Mouse (Mus musculus) heart, embryonic 12.5 days (tissue): ENCODE measurements around the gene Zfp953. TPM values are rescaled to one million over a fixed set of nuclear protein-coding genes. Genes with fewer than 3 reads are reported as not detected.
A peak's percentile ranks its signal among the peaks of the same experiment; 100 is the strongest.
"Not testable (repeated sequence)": the region's sequence is repeated elsewhere in the genome, so short reads cannot be mapped to it uniquely, and the experiment has no call there.

ENCODE experiments used
- ATAC-seq: fragments of 200-750 bp; cut with Nextera tagmentation; 2 replicates; pipeline ENCODE4 v1.8.0; 2017; ENCODE audit warnings: moderate TSS enrichment, moderate library complexity; ENCODE audit not compliant: insufficient number of reproducible peaks, low FRiP score
- H3K27ac ChIP-seq: fragments of 300-500 bp; sonication (generic); 2 replicates; pipeline ENCODE4 v1.5.1; 2016; ENCODE audit warnings: mild to moderate bottlenecking, moderate library complexity; ENCODE audit not compliant: poor library complexity, severe bottlenecking
- H3K27me3 ChIP-seq: fragments of 300-500 bp; sonication (generic); replicated peaks from 2 replicates; pipeline ENCODE4 v1.6.1; 2016; ENCODE audit warnings: mild to moderate bottlenecking, moderate library complexity
- H3K36me3 ChIP-seq: fragments of 300-500 bp; sonication (generic); 2 replicates; pipeline ENCODE4 v1.6.1; 2016; ENCODE audit warnings: mild to moderate bottlenecking, moderate library complexity
- H3K4me1 ChIP-seq: fragments of 300-500 bp; sonication (generic); replicated peaks from 2 replicates; pipeline ENCODE4 v1.6.1; 2016; ENCODE audit warnings: mild to moderate bottlenecking
- H3K4me2 ChIP-seq: fragments of 300-500 bp; sonication (generic); 2 replicates; pipeline ENCODE4 v1.6.1; 2016; ENCODE audit warnings: mild to moderate bottlenecking, moderate library complexity
- H3K4me3 ChIP-seq: fragments of 300-500 bp; sonication (generic); 2 replicates; pipeline ENCODE4 v1.5.1; 2016; ENCODE audit warnings: mild to moderate bottlenecking
- H3K9ac ChIP-seq: fragments of 300-500 bp; sonication (generic); 2 replicates; pipeline ENCODE4 v1.6.1; 2016; ENCODE audit warnings: mild to moderate bottlenecking, moderate library complexity
- H3K9me3 ChIP-seq: fragments of 300-500 bp; sonication (generic); replicated peaks from 2 replicates; pipeline ENCODE4 v1.6.1; 2016; ENCODE audit warnings: mild to moderate bottlenecking, moderate library complexity
- WGBS: fragments of 180-500 bp; shearing (Covaris S2); methylation state at CpG from one replicate; pipeline ENCODE4 v1.1.7; 2016; 5-methylcytosine and 5-hydroxymethylcytosine counted together
- polyA plus RNA-seq: library from polyadenylated mRNA; unstranded; fragments of >200 nt; fragmentation: Nextera tagmentation; extraction: Ambion mirVana; gene quantifications from 2 replicates; pipeline ENCODE4 v1.2.1, GENCODE M21; 2016

The Zfp953 gene
- 0.80 and 0.93 TPM in 2 replicates for polyA plus RNA-seq

- H3K4me2 ChIP-seq: peak within 1 kb of the TSS; percentile 77
- no peaks in the 10 kb centered on the region for H3K4me1 ChIP-seq
- H3K9me3 ChIP-seq: no peaks in the 10 kb centered on the region
- peak within 1 kb of the TSS; percentile 85 for H3K9ac ChIP-seq
- H3K4me3 ChIP-seq: peak within 1 kb of the TSS; percentile 90
- WGBS: 0% methylated on average over 15 of the region's 15 CpGs
- no peaks in the 10 kb centered on the region for H3K36me3 ChIP-seq
- peak within 1 kb of the TSS; percentile 78 for H3K27ac ChIP-seq
- no peaks in the 10 kb centered on the region for H3K27me3 ChIP-seq
- peak; percentile 92 for ATAC-seq
Measured at GRCm38 (mm10) chr13:67360131-67360744, at the start of gene Zfp953, which contains the start of gene Gm28044. Gene Zfp953, minus strand, starts transcription at chr13:67360605. Gene Gm28044, minus strand, starts transcription at chr13:67360536.

GRCm38 (mm10) chr13:67399183-67399903, 38.9 kb upstream of the Zfp953 start, which contains the start of gene Zfp429:
Gene Zfp429, minus strand, starts transcription at chr13:67399819.
- Histone ChIP-seq H3K9ac (peak within 1 kb of the TSS; percentile 74), H3K4me3 (peak within 1 kb of the TSS; percentile 85), H3K27ac (peak within 1 kb of the TSS; percentile 57), H3K4me2 (peak within 1 kb of the TSS; percentile 71), H3K36me3 (peaks cover 10% of the 10 kb centered on the region; the same call in 1 of the 2 replicates)
- H3K9me3 ChIP-seq, H3K27me3 ChIP-seq, H3K4me1 ChIP-seq: not testable (repeated sequence)
- 3% methylated on average over 15 of the region's 16 CpGs for WGBS
- peak; percentile 93 for ATAC-seq

GRCm38 (mm10) chr13:67376255-67376654, 15.8 kb upstream of the Zfp953 start:
- WGBS: 75% methylated on average over 3 of the region's 3 CpGs
- not testable (repeated sequence) for ATAC-seq

DNA sequence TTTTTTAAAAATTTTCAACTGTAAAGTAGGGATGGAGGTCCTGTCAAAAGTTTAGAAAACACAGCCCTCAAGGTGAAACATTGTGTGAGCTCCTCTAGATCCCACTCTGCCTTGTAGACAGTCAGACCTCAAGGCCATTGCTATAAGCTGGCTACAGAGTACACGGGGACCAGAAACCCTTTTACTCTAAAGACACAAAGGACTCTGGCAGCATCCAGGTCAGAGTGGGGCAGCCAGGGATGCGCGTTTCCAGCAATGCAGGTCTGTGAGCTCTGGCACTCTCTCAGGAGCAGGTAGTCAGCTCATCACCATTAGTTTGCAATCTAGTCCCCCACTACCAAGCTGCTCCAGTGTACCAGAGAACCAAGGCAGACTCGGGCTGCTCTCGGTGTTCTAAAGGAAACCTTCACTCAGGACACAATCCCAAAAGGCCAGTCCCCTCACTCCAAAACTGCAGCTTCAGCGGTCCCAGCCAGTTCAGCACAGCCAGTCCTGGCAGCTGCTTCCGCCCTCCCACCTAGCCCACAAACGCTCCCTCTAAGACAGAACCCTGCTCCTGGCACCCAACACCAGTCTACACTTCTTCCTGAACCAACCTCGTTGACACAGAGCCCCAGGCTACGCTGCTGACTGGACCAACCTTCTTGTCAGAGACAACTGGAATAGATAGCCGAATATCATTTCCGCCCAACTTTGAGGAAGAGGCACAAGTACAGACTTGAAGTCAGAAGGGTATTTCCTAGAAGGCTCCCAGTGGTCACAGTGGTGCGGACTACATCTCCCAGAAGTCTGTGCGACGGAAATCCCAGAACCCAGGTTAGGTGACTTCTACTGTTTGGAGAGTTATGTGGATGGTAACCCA, 14.9 kb upstream of the Zfp953 start, which contains the start of the genes Gm28041 and Zfp456:
Gene Gm28041, minus strand, starts transcription at position 684 of the 862 bp plus-strand sequence.
Gene Zfp456, minus strand, starts transcription at position 761 of the 862 bp plus-strand sequence.
- H3K4me2 ChIP-seq: peak within 1 kb of the TSS; percentile 67
- H3K4me3 ChIP-seq: peak within 1 kb of the TSS; percentile 62
- WGBS: 15% methylated on average over 13 of the region's 15 CpGs
- H3K4me1 ChIP-seq, H3K36me3 ChIP-seq, H3K9me3 ChIP-seq, H3K27ac ChIP-seq, H3K27me3 ChIP-seq: not testable (repeated sequence)
- ATAC-seq: peak; percentile 96
- H3K9ac ChIP-seq: peak within 1 kb of the TSS; percentile 65

More at GRCm38 (mm10) chr13:67376255-67376654, 15.8 kb upstream of the Zfp953 start:
- not testable (repeated sequence) for H3K9me3 ChIP-seq, H3K9ac ChIP-seq, H3K4me1 ChIP-seq, H3K4me3 ChIP-seq, H3K4me2 ChIP-seq, H3K27ac ChIP-seq, H3K27me3 ChIP-seq, H3K36me3 ChIP-seq

DNA sequence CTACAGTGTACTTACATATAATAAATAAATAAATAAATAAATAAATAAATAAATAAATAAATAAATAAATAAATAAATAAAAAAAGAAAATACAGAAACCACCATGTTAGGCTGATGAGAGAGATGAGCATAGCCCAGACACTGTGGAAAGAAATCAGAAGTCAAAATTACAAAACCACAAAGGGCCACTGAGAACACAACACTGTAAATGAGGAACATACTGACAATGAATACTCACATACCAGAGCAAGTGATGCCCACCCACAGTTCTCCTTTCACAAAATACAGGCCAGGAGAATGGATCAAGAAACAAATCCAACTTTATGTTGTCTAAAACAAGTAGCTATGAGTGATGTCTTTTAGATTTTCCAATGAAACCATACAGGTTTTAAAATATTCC, 8.6 kb downstream of the Zfp953 start:
- no peaks in the 10 kb centered on the region for H3K36me3 ChIP-seq
- H3K4me1 ChIP-seq: no peaks in the 10 kb centered on the region
- H3K27me3 ChIP-seq: no peaks in the 10 kb centered on the region
- no peak overlapping the region for H3K4me2 ChIP-seq
- no peak for ATAC-seq
- H3K27ac ChIP-seq: no peak overlapping the region
- no peak overlapping the region for H3K9ac ChIP-seq
- H3K9me3 ChIP-seq: no peaks in the 10 kb centered on the region
- no peak overlapping the region for H3K4me3 ChIP-seq

DNA sequence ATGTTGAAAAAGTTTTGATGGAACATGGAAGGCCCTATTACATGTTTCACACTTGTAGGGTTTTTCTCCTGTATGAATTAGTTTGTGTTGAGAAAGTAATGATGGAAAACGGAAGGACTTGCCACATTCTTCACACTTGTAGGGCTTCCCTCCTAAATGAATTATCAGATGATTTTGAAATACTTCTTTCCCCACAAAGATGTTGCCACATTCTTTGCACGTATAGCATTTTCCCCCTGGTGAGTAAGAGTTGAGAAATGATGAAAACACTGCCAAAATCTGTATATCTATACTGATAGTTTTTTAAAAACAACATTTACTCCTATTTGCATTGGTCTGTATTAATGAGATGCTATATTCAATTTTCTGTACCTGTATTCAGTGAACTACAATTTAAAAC, 17.0 kb downstream of the Zfp953 start:
- ATAC-seq: no peak
- Histone ChIP-seq H3K4me3 (no peak overlapping the region), H3K36me3 (peaks cover 17% of the 10 kb centered on the region), H3K4me1 (no peaks in the 10 kb centered on the region), H3K27ac (no peak overlapping the region), H3K4me2 (no peak overlapping the region), H3K9me3 (no peaks in the 10 kb centered on the region), H3K9ac (no peak overlapping the region), H3K27me3 (no peaks in the 10 kb centered on the region)
- WGBS: 80% methylated on average over 2 of the region's 2 CpGs

GRCm38 (mm10) chr13:67332877-67333276, 27.5 kb downstream of the Zfp953 start:
- H3K4me2 ChIP-seq: peak overlapping the region; percentile 73
- H3K9me3 ChIP-seq: no peaks in the 10 kb centered on the region
- no peaks in the 10 kb centered on the region for H3K36me3 ChIP-seq
- ATAC-seq: 0 out of 2 replicates have a peak, but pooled peaks have one; percentile 12
- peaks cover 3% of the 10 kb centered on the region for H3K4me1 ChIP-seq
- WGBS: 68% methylated on average over 1 of the region's 1 CpGs
- no peak overlapping the region for H3K27ac ChIP-seq
- H3K4me3 ChIP-seq: peak overlapping the region; percentile 64
- no peaks in the 10 kb centered on the region for H3K27me3 ChIP-seq
- H3K9ac ChIP-seq: peak overlapping the region; percentile 72

- peak within 1 kb of the TSS; percentile 73 for H3K4me2 ChIP-seq
- H3K27me3 ChIP-seq: no peaks in the 10 kb centered on the region
- peak within 1 kb of the TSS; percentile 64 for H3K4me3 ChIP-seq
- no peaks in the 10 kb centered on the region for H3K36me3 ChIP-seq
- no peaks in the 10 kb centered on the region for H3K9me3 ChIP-seq
- peak; percentile 89 for ATAC-seq
- H3K4me1 ChIP-seq: peaks cover 3% of the 10 kb centered on the region
- H3K9ac ChIP-seq: peak within 1 kb of the TSS; percentile 72
- 15% methylated on average over 17 of the region's 17 CpGs for WGBS
- peak within 1 kb of the TSS; percentile 56; the same call in 1 of the 2 replicates for H3K27ac ChIP-seq
Measured at GRCm38 (mm10) chr13:67332019-67332724, 28.2 kb downstream of the Zfp953 start, which contains the start of gene Zfp595. Gene Zfp595, minus strand, starts transcription at chr13:67332570.

DNA sequence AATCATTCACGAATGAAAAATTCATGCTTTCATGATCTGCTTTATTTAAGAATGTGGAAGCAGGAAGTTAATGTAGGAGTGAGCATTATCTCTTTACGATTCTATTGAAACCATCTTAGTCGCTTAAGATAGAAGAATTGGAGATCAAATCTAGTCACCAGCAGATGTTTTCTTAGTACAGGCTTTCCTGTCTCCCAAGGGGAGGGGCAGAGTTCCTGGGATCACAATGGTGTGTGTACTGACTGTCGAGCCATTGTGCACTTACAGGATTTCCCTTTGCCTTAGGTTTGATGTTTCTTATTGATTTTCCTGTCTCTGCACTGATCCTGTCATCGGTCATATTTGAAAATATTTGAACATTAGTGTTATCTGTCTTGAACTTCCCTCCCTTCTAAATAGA, 53.7 kb downstream of the Zfp953 start:
- Histone ChIP-seq H3K4me2 (peak overlapping the region; percentile 74), H3K9ac (no peak overlapping the region), H3K4me1 (0 out of 2 replicates have a peak, but pooled peaks cover 4% of the 10 kb centered on the region), H3K27ac (no peak overlapping the region), H3K36me3 (no peaks in the 10 kb centered on the region), H3K4me3 (peak overlapping the region; percentile 60), H3K9me3 (no peaks in the 10 kb centered on the region; the same call in 1 of the 2 replicates), H3K27me3 (no peaks in the 10 kb centered on the region)
- WGBS: 26% methylated on average over 5 of the region's 5 CpGs
- 0 out of 2 replicates have a peak, but pooled peaks have one; percentile 17 for ATAC-seq
